Mouse (Mus musculus) stomach, postnatal 0 days (tissue): ENCODE measurements around the gene Ptprk.

ENCODE experiments used
- CTCF ChIP-seq: IDR thresholded peaks from 2 replicates; pipeline ENCODE4 v1.5.1; 2016; ENCODE audit warnings: antibody characterized with exemption, low read depth, mild to moderate bottlenecking, moderate library complexity
- EP300 ChIP-seq: optimal IDR thresholded peaks from 2 replicates; pipeline ENCODE3; 2016; ENCODE audit warnings: antibody characterized with exemption

DNA sequence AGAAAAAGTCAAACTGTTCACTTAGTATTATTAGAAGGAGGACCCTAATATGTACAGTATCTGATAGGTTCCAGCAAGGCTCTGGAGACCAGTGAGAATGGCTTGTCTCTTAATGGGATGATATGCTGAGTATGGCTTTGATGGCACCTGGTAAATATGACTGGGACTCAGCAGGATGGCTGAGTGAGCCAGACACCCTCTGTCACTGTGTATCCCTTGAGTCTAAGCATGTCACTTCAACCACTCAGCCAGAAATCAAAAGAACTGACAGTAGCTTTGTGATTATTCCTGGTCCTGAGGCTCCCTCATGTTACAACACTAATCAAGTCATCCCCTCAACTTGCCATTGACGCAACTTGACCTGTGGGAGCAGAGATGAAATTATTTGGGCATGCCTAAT lies 383.4 kb downstream of the Ptprk start:
- no peak for TF ChIP-seq EP300
- no peak for TF ChIP-seq CTCF
